Mouse (Mus musculus) myocyte (in vitro differentiated cells): Measurements from ENCODE around the gene Coq5. TPM values are rescaled to one million over a fixed set of nuclear protein-coding genes. Genes with fewer than 3 reads are reported as not detected.
A peak's percentile ranks its signal among the peaks of the same experiment; 100 is the strongest.

ENCODE experiments used
- H3K27me3 ChIP-seq: one replicate; pipeline ENCODE4 v1.6.1; 2011; ENCODE audit not compliant: control insufficient read depth, insufficient read depth, insufficient read length
- H3K36me3 ChIP-seq: one replicate; pipeline ENCODE4 v1.6.1; 2011; ENCODE audit not compliant: control insufficient read depth, insufficient read depth
- H3K4me2 ChIP-seq: one replicate; pipeline ENCODE4 v1.6.1; 2011; ENCODE audit warnings: low read depth, control low read depth
- H3K4me3 ChIP-seq: one replicate; pipeline ENCODE4 v1.5.1; 2011; ENCODE audit warnings: mild to moderate bottlenecking, control low read depth, moderate library complexity
- H3K79me2 ChIP-seq: one replicate; pipeline ENCODE4 v1.6.1; 2011; ENCODE audit not compliant: control insufficient read depth, insufficient read depth
- H3ac ChIP-seq: one replicate; pipeline ENCODE4 v1.6.1; 2011; ENCODE audit not compliant: control insufficient read depth, insufficient read length
- CEBPB ChIP-seq: IDR thresholded peaks from 2 replicates; pipeline ENCODE4 v1.6.1; 2011; ENCODE audit warnings: mild to moderate bottlenecking, moderate library complexity; ENCODE audit not compliant: poor library complexity, insufficient read depth, severe bottlenecking
- E2F4 ChIP-seq: IDR thresholded peaks from one replicate; pipeline ENCODE4 v1.6.1; 2011; ENCODE audit warnings: mild to moderate bottlenecking, control low read depth, moderate library complexity; ENCODE audit not compliant: insufficient read depth
- MAX ChIP-seq: IDR thresholded peaks from one replicate; pipeline ENCODE4 v1.6.1; 2011; ENCODE audit warnings: low read depth, mild to moderate bottlenecking, control low read depth
- MYOD1 ChIP-seq, 3 experiments: IDR thresholded peaks; one replicate each; pipeline ENCODE4 v1.6.1; 2011; ENCODE audit warnings: control low read depth in 2 of 3, low read depth in 2 of 3, mild to moderate bottlenecking in 2 of 3, moderate library complexity in 1 of 3; ENCODE audit not compliant: insufficient read length in 2 of 3, control insufficient read depth in 1 of 3
- MYOG ChIP-seq, 3 experiments: IDR thresholded peaks; one replicate each; pipeline ENCODE4 v1.6.1; 2011; ENCODE audit warnings: control low read depth in 2 of 3, low read depth in 2 of 3, mild to moderate bottlenecking in 2 of 3; ENCODE audit not compliant: insufficient read length in 2 of 3, control insufficient read depth in 1 of 3, insufficient read depth in 1 of 3
- POLR2A ChIP-seq: IDR thresholded peaks from one replicate; pipeline ENCODE4 v1.6.1; 2011; ENCODE audit warnings: low read depth, mild to moderate bottlenecking, control low read depth, moderate library complexity; ENCODE audit not compliant: insufficient read length
- POLR2AphosphoS2 ChIP-seq: IDR thresholded peaks from one replicate; pipeline ENCODE4 v1.6.1; 2011; ENCODE audit warnings: low read depth, control low read depth; ENCODE audit not compliant: insufficient read length
- REST ChIP-seq: IDR thresholded peaks from one replicate; pipeline ENCODE4 v1.6.1; 2011; ENCODE audit warnings: mild to moderate bottlenecking, control low read depth, moderate library complexity; ENCODE audit not compliant: insufficient read depth, insufficient read length
- SRF ChIP-seq: IDR thresholded peaks from one replicate; pipeline ENCODE4 v1.6.1; 2011; ENCODE audit warnings: low read depth; ENCODE audit not compliant: control insufficient read depth, insufficient read length
- TCF12 ChIP-seq: IDR thresholded peaks from one replicate; pipeline ENCODE4 v1.6.1; 2011; ENCODE audit warnings: mild to moderate bottlenecking, control low read depth; ENCODE audit not compliant: poor library complexity, insufficient read depth, severe bottlenecking
- TCF3 ChIP-seq: IDR thresholded peaks from one replicate; pipeline ENCODE4 v1.6.1; 2011; ENCODE audit warnings: low read depth, control low read depth; ENCODE audit not compliant: insufficient read length
- USF1 ChIP-seq: IDR thresholded peaks from one replicate; pipeline ENCODE4 v1.6.1; 2011; ENCODE audit warnings: low read depth, mild to moderate bottlenecking, control low read depth, moderate library complexity
- polyA plus RNA-seq: library from polyadenylated mRNA; unstranded; fragments of >200 nt; fragmentation: generic; extraction: Trizol; gene quantifications from one replicate; pipeline ENCODE4 v1.2.1, GENCODE M21; 2012; ENCODE audit warnings: missing spikeins

Coq5 gene
- polyA plus RNA-seq, 1 experiment, result 43.7 TPM

DNA sequence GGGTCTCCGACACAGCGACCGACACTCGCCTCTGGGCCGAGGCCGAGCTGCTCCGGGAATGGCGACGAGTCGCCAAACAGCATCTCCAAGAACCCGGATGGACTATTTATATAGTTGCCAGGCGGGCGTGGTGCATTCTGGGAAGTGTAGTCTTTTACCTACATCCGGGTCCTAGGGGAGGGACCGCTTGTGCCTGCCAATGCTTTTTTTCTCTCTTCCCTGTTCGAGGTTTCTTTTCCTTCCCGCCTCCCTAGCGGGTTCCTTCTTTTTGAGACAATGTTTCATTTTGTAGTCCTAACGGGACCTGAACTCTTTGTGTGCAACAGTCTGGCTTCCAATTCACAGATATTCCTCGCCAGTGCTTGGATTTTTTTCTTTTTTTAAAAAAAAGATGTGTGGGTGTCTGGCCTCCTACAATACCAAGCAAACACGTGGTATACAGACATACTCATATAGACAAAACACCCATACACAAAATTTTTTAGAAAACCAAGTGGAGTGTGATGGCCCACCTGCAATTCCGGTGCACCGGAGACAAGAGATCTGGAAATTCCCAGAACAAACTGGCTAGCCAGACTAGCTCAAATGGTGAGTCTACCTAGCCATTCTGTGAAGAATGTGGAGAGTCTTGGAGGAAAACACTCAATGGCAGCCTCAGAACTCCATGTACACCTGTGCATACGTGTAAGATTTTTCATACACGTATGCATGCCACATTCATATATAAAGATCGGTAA, 6.5 kb upstream of the Coq5 start, which contains the start of gene Rnf10:
Gene Rnf10 (minus strand): TSS at position 87 of the 737 bp plus-strand sequence.
- TF ChIP-seq POLR2AphosphoS2, result peak; percentile 94
- peak; percentile 97 for TF ChIP-seq POLR2A
- no peak for TF ChIP-seq REST
- TF ChIP-seq CEBPB, result no peak
- TF ChIP-seq MYOG (IDR thresholded peaks at IDR 0.05; ENCODE audit: control insufficient read depth in 1 of 3, insufficient read depth in 1 of 3, insufficient read length in 2 of 3, low read depth in 2 of 3), result no peak
- Histone ChIP-seq H3K4me2 (peak within 1 kb of the TSS; percentile 98), H3ac (peak within 1 kb of the TSS; percentile 90), H3K27me3 (no peaks in the 10 kb centered on the region), H3K4me3 (peak within 1 kb of the TSS; percentile 84), H3K36me3 (no peaks in the 10 kb centered on the region), H3K79me2 (peaks cover 46% of the 10 kb centered on the region)

DNA sequence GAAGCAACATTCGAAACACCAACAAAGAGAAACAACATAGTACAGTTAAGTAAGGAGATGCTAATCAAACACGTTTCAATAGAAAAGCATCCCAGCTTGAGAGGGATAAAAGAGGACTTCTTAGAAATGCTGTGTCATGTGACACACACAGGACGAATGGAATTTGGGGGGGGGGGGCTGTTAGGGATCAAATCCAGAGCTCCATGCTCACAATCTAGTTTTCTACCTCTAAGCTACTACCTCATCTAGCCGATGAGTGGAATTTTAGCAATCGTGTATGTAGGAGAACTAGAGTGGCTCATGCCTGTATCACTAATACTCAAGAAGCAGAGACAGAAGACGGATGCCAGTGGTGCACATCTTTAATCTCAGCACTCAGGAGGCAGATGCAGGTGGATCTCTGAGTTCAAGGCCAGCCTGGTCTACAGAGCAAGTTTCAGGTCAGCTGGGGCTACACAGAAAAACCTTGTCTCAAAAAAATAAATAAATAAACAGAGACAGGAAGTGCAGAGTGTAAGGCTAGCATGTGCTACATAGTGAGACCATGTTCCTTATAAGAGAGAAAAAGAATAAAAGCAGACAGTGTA, 5.8 kb upstream of the Coq5 start:
- H3K27me3 ChIP-seq, result no peaks in the 10 kb centered on the region
- H3K36me3 ChIP-seq, result no peaks in the 10 kb centered on the region
- no peak overlapping the region for H3K4me3 ChIP-seq
- peaks cover 39% of the 10 kb centered on the region for H3K79me2 ChIP-seq
- H3K4me2 ChIP-seq, result no peak overlapping the region
- TF ChIP-seq TCF12 (no peak), REST (no peak), USF1 (no peak), SRF (no peak), POLR2AphosphoS2 (no peak), POLR2A (no peak), E2F4 (no peak), CEBPB (no peak), MAX (no peak), MYOD1 (IDR thresholded peaks at IDR 0.05; ENCODE audit: control insufficient read depth in 1 of 3, insufficient read length in 2 of 3, low read depth in 2 of 3) (no peak), MYOG (IDR thresholded peaks at IDR 0.05; ENCODE audit: control insufficient read depth in 1 of 3, insufficient read depth in 1 of 3, insufficient read length in 2 of 3, low read depth in 2 of 3) (no peak), TCF3 (no peak)
- H3ac ChIP-seq, result no peak overlapping the region

DNA sequence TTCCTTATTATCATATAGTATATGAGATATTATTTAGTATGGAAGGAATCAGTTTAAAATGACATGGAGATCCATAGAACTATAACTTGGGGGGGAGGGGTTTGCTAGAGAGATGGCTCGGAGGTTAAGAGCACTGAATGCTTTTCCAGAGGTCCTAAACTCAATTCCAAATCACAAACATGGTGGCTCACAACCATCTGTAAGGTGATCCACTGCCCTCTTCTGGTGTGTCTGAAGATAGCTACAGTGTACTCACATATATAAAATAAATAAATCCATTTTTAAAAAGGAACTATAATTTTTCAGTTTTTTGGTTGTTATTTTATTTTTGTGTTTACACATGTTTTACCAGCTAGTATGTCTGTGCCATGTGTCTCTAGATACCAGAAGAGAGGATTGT, 5.1 kb upstream of the Coq5 start:
- H3K4me2 ChIP-seq, result no peak overlapping the region
- H3K79me2 ChIP-seq, result peaks cover 32% of the 10 kb centered on the region
- no peak overlapping the region for H3ac ChIP-seq
- no peaks in the 10 kb centered on the region for H3K27me3 ChIP-seq
- H3K36me3 ChIP-seq, result no peaks in the 10 kb centered on the region
- no peak overlapping the region for H3K4me3 ChIP-seq
- TF ChIP-seq POLR2AphosphoS2 (no peak), MYOD1 (IDR thresholded peaks at IDR 0.05; ENCODE audit: control insufficient read depth in 1 of 3, insufficient read length in 2 of 3, low read depth in 2 of 3) (no peak), CEBPB (no peak), TCF3 (no peak), USF1 (no peak), MAX (no peak), TCF12 (no peak), REST (no peak)

DNA sequence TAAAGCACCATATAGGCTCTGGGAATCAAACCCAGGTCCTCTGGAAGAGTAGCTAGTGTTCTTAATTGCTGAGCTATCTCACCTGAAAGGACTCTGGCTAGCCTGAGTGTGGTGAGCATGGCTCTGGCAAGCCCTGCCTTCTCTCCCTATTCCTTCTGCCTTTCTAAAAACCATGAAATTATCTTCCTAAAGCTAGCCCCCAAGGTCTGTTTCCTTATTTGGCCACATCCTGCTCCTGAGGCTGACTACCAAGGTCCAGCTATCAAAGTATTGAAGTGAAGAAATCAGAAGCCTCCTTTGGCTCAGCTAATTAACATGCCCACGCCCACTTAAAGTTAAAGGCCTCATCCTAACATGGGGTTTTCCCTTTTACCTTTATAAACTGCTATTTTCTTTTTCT, 4.7 kb upstream of the Coq5 start:
- TF ChIP-seq MYOD1 (IDR thresholded peaks at IDR 0.05; ENCODE audit: control insufficient read depth in 1 of 3, insufficient read length in 2 of 3, low read depth in 2 of 3) (no peak), TCF3 (no peak), MYOG (IDR thresholded peaks at IDR 0.05; ENCODE audit: control insufficient read depth in 1 of 3, insufficient read depth in 1 of 3, insufficient read length in 2 of 3, low read depth in 2 of 3) (no peak), POLR2AphosphoS2 (no peak), SRF (peak; percentile 63)
- no peak overlapping the region for H3ac ChIP-seq
- H3K4me3 ChIP-seq, result no peak overlapping the region

DNA sequence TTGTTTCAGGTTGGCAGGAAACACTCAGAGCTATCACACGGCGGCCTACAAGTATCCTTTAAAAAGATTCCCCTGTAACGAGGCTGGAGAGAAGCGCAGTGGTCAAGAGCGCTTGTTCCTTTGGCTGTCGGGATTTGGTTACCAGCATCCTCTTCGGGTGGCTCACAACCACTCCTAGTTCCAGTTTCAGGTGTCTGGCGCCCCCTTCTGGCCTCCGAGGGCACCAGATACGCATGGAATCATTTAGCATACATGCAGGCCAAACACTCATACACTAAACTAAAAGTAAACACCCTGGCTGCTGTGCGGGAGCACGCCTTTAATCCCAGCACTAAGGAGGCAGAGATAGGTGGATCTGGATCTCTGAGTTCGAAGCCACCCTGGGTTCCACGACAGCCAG, 3.5 kb upstream of the Coq5 start:
- TF ChIP-seq SRF (no peak), REST (no peak), MYOD1 (IDR thresholded peaks at IDR 0.05; ENCODE audit: control insufficient read depth in 1 of 3, insufficient read length in 2 of 3, low read depth in 2 of 3) (no peak), CEBPB (no peak), TCF12 (no peak), E2F4 (no peak), USF1 (no peak), MAX (no peak)
- peaks cover 27% of the 10 kb centered on the region for H3K79me2 ChIP-seq
- H3K4me3 ChIP-seq, result no peak overlapping the region
- no peak overlapping the region for H3K4me2 ChIP-seq
- H3ac ChIP-seq, result no peak overlapping the region
- no peaks in the 10 kb centered on the region for H3K27me3 ChIP-seq
- no peaks in the 10 kb centered on the region for H3K36me3 ChIP-seq

More for the DNA sequence above, 4.7 kb upstream of the Coq5 start:
- H3K79me2 ChIP-seq, result peaks cover 28% of the 10 kb centered on the region
- H3K36me3 ChIP-seq, result no peaks in the 10 kb centered on the region
- H3K27me3 ChIP-seq, result no peaks in the 10 kb centered on the region
- H3K4me2 ChIP-seq, result no peak overlapping the region
